Mouse (Mus musculus) testis, postnatal 10 days (tissue): ENCODE measurements at regions not wholly inside any gene's neighbourhood (a gene's known extent, or its start where the extent isn't known, plus 50 kb on each side); places are given as distances from the start of the nearest gene placed in this dataset.
"Not testable (repeated sequence)": the region's sequence is repeated elsewhere in the genome, so short reads cannot be mapped to it uniquely, and the experiment has no call there.

Experiments used
- DNase-seq: peaks from one replicate; pipeline ENCODE4 v3.0.0; 2021; ENCODE audit warnings: low spot score

- no peak for DNase-seq
These were observed 57.2 kb downstream of the Foxa2 start for GRCm38 (mm10) chr2:147989616-147990015.

GRCm38 (mm10) chr2:147988586-147988985 lies 58.2 kb downstream of the Foxa2 start:
- DNase-seq, result no peak

- DNase-seq, result no peak
These were observed 61.6 kb downstream of the Foxa2 start for GRCm38 (mm10) chr2:147985261-147985575.

GRCm38 (mm10) chr2:147984547-147985260 lies 62.1 kb downstream of the Foxa2 start:
- no peak for DNase-seq

GRCm38 (mm10) chr2:147980929-147981479 lies 65.8 kb downstream of the Foxa2 start:
- DNase-seq, result no peak

GRCm38 (mm10) chr2:147980408-147980807 lies 66.4 kb downstream of the Foxa2 start:
- DNase-seq, result no peak

GRCm38 (mm10) chr2:147979660-147980364 lies 67.0 kb downstream of the Foxa2 start:
- DNase-seq, result no peak

GRCm38 (mm10) chr2:147979001-147979400 lies 67.8 kb downstream of the Foxa2 start:
- no peak for DNase-seq

- no peak for DNase-seq
These were observed 72.0 kb downstream of the Foxa2 start for GRCm38 (mm10) chr2:147974776-147975175.

- DNase-seq, result no peak
These were observed 78.1 kb downstream of the Foxa2 start for GRCm38 (mm10) chr2:147968671-147969070.

- no peak for DNase-seq
These were observed 78.8 kb downstream of the Foxa2 start for GRCm38 (mm10) chr2:147967829-147968529.

- not testable (repeated sequence) for DNase-seq
These were observed 83.5 kb downstream of the Foxa2 start for GRCm38 (mm10) chr2:147963284-147963683.

- no peak for DNase-seq
These were observed 85.1 kb downstream of the Foxa2 start for GRCm38 (mm10) chr2:147961633-147962032.

GRCm38 (mm10) chr2:147954183-147954582 lies 92.6 kb downstream of the Foxa2 start:
- DNase-seq, result no peak

- no peak for DNase-seq
These were observed 95.5 kb downstream of the Foxa2 start for GRCm38 (mm10) chr2:147951233-147951632.

GRCm38 (mm10) chr2:147944171-147945040 lies 102.4 kb downstream of the Foxa2 start:
- DNase-seq, result no peak

GRCm38 (mm10) chr2:147942591-147942990 lies 104.2 kb downstream of the Foxa2 start:
- DNase-seq, result no peak

GRCm38 (mm10) chr2:147941319-147941718 lies 105.5 kb downstream of the Foxa2 start:
- DNase-seq, result no peak

- DNase-seq, result no peak
These were observed 114.3 kb downstream of the Foxa2 start for GRCm38 (mm10) chr2:147932494-147932893.

- DNase-seq, result no peak
These were observed 117.6 kb downstream of the Foxa2 start for GRCm38 (mm10) chr2:147929031-147929711.
